Mouse (Mus musculus) ES-Bruce4 (cell line): ENCODE results near the gene Filip1.

ENCODE experiments used
- CTCF ChIP-seq: IDR thresholded peaks from one replicate; pipeline ENCODE4 v1.8.1; 2011; ENCODE audit warnings: low read depth, low read length
- EP300 ChIP-seq: IDR thresholded peaks from 2 replicates; pipeline ENCODE4 v1.6.1; 2011; ENCODE audit warnings: low read depth, low read length; ENCODE audit not compliant: insufficient read depth
- POLR2A ChIP-seq: IDR thresholded peaks from one replicate; pipeline ENCODE4 v1.8.1; 2011; ENCODE audit warnings: low read length; ENCODE audit not compliant: insufficient read depth

- no peak for TF ChIP-seq CTCF
- TF ChIP-seq EP300: no peak
- TF ChIP-seq POLR2A: no peak
Measured at GRCm38 (mm10) chr9:79890488-79890887, 122.2 kb downstream of the Filip1 start.
